Mouse (Mus musculus) liver, embryonic 14.5 days (tissue): ENCODE data around the gene Mbnl1. TPM values are rescaled to one million over a fixed set of nuclear protein-coding genes. Genes with fewer than 3 reads are reported as not detected.

ENCODE experiments used
- ATAC-seq: fragments of 200-750 bp; cut with Nextera tagmentation; 2 replicates; pipeline ENCODE4 v1.8.0; 2017; ENCODE audit warnings: moderate number of reproducible peaks, mild to moderate bottlenecking, moderate library complexity; ENCODE audit not compliant: insufficient read depth
- DNase-seq, 3 experiments: peaks; one replicate each; pipeline ENCODE4 v3.0.0-alpha.2; 2012 to 2013; ENCODE audit warnings: low read depth in 3 of 3, low spot score in 3 of 3
- H3K27ac ChIP-seq: fragments of 300-500 bp; sonication (generic); 2 replicates; pipeline ENCODE4 v1.5.1; 2014; ENCODE audit warnings: moderate library complexity, mild to moderate bottlenecking, control low read depth, inconsistent platforms
- H3K27me3 ChIP-seq: fragments of 300-500 bp; sonication (generic); 2 replicates; pipeline ENCODE4 v1.6.1; 2014; ENCODE audit warnings: mild to moderate bottlenecking, low read length, moderate library complexity; ENCODE audit not compliant: control insufficient read depth, insufficient read depth
- H3K36me3 ChIP-seq: fragments of 300-500 bp; sonication (generic); replicated peaks from 2 replicates; pipeline ENCODE4 v1.6.1; 2014; ENCODE audit warnings: low read depth; ENCODE audit not compliant: control insufficient read depth, insufficient read depth
- H3K4me1 ChIP-seq, 2 experiments: fragments of 200-500 bp in 1 of 2; fragments of 300-500 bp in 1 of 2; sonication (generic) in 1 of 2; replicated peaks; 2 replicates each; pipeline ENCODE4 v1.6.1; 2012 to 2014; ENCODE audit warnings: antibody characterized with exemption in 1 of 2, inconsistent platforms in 1 of 2, low read length in 1 of 2; ENCODE audit not compliant: control insufficient read depth in 2 of 2, insufficient read depth in 2 of 2
- H3K4me2 ChIP-seq: fragments of 300-500 bp; sonication (generic); 2 replicates; pipeline ENCODE4 v1.6.1; 2014; ENCODE audit warnings: low read depth, mild to moderate bottlenecking, control low read depth, moderate library complexity
- H3K4me3 ChIP-seq, 2 experiments: fragments of 200-500 bp in 1 of 2; fragments of 300-500 bp in 1 of 2; sonication (generic) in 1 of 2; 2 replicates each; pipeline ENCODE4 v1.5.1; 2012 to 2014; ENCODE audit warnings: low read depth in 2 of 2, low read length in 2 of 2, mild to moderate bottlenecking in 2 of 2, control low read depth in 1 of 2, inconsistent platforms in 1 of 2, moderate library complexity in 1 of 2; ENCODE audit not compliant: insufficient read depth in 1 of 2
- H3K9ac ChIP-seq: fragments of 300-500 bp; sonication (generic); replicated peaks from 2 replicates; pipeline ENCODE4 v1.6.1; 2014; ENCODE audit warnings: mild to moderate bottlenecking, control low read depth, moderate library complexity
- H3K9me3 ChIP-seq: fragments of 300-500 bp; sonication (generic); 2 replicates; pipeline ENCODE4 v1.6.1; 2016; ENCODE audit warnings: low read length, mixed read lengths; ENCODE audit not compliant: control insufficient read depth
- CTCF ChIP-seq: IDR thresholded peaks from 2 replicates; pipeline ENCODE4 v1.5.1; 2016; ENCODE audit warnings: antibody characterized with exemption, low read depth, control low read depth
- EP300 ChIP-seq: IDR thresholded peaks from 2 replicates; pipeline ENCODE4 v1.6.1; 2016; ENCODE audit warnings: antibody characterized with exemption, low read depth
- WGBS: fragments of 180-500 bp; shearing (Covaris S2); extraction: QIAGEN DNeasy Blood & Tissue Kit; methylation state at CpG from one replicate; pipeline ENCODE4 v1.1.7; 2014; ENCODE audit not compliant: insufficient replicate concordance; 5-methylcytosine and 5-hydroxymethylcytosine counted together
- polyA plus RNA-seq, 2 experiments: library from polyadenylated mRNA; depleted of rRNA in 1 of 2; stranded (reverse) in 1 of 2; unstranded in 1 of 2; fragments of >200 nt; fragmentation: Nextera tagmentation in 1 of 2; extraction: Ambion mirVana in 1 of 2; gene quantifications; 2 replicates each; pipeline versions ENCODE4 v1.2.1 to v1.2.3; 2012 to 2014

Gene Mbnl1
- polyA plus RNA-seq, 2 experiments = 32.9 to 128 TPM

DNA sequence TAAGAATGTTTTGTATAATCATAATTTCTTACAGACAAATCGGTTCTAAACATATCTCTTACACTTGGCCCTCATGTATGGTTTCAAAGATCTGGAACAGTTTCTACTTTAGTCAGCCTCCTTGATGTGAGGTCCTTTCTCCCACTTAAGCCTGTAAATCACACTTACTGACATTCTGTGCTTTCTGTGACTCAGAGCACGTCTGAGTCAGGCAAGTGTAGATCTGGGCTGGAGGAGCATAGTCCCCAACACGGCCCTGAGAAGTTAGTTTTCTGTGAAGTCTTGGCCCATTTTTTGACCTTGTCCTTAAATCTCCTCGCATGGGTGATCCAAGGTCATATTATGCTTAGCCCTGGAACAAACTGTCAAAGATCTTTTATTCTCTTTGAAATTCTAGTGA lies 124.4 kb downstream of the Mbnl1 start:
- Histone ChIP-seq H3K4me2 (no peak overlapping the region), H3K27ac (no peak overlapping the region), H3K4me1 (peaks cover 8 to 11% of the 10 kb centered on the region in 2 experiments), H3K9ac (no peak overlapping the region), H3K9me3 (no peaks in the 10 kb centered on the region), H3K4me3 (no peak overlapping the region), H3K36me3 (no peaks in the 10 kb centered on the region), H3K27me3 (no peaks in the 10 kb centered on the region)
- TF ChIP-seq CTCF = no peak
- TF ChIP-seq EP300 = no peak
- DNase-seq (no peak), ATAC-seq (no peak)
- 74% methylated on average over 4 of the region's 4 CpGs for WGBS

DNA sequence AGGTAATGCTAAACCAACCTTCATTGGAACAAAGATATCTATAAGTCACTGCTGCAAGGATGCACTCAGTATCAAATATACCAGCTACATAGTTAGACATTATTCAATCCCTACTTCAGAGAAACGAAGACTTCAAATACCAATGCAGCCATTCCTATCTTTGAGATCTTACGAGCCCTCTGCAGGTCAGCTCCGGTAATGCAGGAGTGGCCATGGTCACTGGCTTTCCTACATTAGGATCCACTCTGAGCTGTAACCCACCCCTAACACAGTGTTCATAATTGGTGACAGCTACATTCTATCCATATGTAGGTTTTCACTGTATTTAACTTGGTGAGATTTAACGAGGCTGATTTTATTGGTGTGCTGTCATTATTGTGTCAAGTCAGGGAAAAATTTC lies 129.1 kb downstream of the Mbnl1 start:
- 12% methylated on average over 4 of the region's 4 CpGs for WGBS
- no peak for ATAC-seq
- H3K4me2 ChIP-seq = no peak overlapping the region
- H3K27me3 ChIP-seq = no peaks in the 10 kb centered on the region
- no peak overlapping the region for H3K27ac ChIP-seq
- H3K4me1 ChIP-seq = peaks cover 31% of the 10 kb centered on the region in 2 experiments
- TF ChIP-seq CTCF (peak; percentile 93), EP300 (0 out of 2 replicates have a peak, but pooled peaks have one; percentile 35)
- no peak overlapping the region for H3K9ac ChIP-seq
- peaks cover 14% of the 10 kb centered on the region for H3K36me3 ChIP-seq
- peak; percentile 57 to 64 (median 60) for DNase-seq
- H3K4me3 ChIP-seq = no peak overlapping the region
- H3K9me3 ChIP-seq = no peaks in the 10 kb centered on the region

DNA sequence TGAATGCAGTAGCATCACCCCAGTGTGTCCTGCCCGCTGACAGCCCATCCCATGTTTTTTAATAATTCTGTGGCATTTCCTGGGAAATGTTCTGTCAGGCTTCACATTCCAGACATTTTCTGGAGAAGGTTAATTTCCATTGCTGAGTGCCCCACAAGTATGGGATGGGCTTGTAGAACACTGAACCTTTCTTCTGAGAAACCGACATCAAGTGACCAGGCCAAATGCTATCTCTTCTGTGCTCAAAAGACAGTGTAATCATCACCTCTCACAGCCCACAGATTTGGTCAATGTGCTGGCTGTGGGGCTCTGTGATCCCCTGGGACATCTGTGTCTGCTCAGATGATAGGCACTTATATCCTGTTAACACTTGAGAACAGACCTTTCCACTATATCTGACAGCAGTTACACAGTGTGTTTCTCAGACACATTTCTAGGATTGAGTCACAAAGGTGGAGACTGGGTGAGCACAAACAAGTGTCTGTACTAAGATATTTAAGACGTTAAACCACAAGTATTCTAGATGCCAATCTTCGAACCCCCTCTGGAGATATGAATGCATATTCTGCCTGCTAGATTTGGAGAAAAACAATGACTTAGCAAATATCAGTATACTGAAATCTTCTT lies 130.4 kb downstream of the Mbnl1 start:
- no peak for TF ChIP-seq CTCF
- peak; percentile 98 for TF ChIP-seq EP300
- ATAC-seq (peak; percentile 93), DNase-seq (peak; percentile 81 to 85 (median 84))
- H3K4me1 ChIP-seq = peaks cover 31 to 35% of the 10 kb centered on the region in 2 experiments
- WGBS = 23% methylated on average over 4 of the region's 4 CpGs
- no peaks in the 10 kb centered on the region for H3K27me3 ChIP-seq
- H3K9me3 ChIP-seq = no peaks in the 10 kb centered on the region
- H3K27ac ChIP-seq = peak overlapping the region; percentile 70
- H3K36me3 ChIP-seq = peaks cover 14% of the 10 kb centered on the region
- H3K4me3 ChIP-seq = no peak overlapping the region
- peak overlapping the region; percentile 32; the same call in 1 of the 2 replicates for H3K9ac ChIP-seq
- peak overlapping the region; percentile 57 for H3K4me2 ChIP-seq

DNA sequence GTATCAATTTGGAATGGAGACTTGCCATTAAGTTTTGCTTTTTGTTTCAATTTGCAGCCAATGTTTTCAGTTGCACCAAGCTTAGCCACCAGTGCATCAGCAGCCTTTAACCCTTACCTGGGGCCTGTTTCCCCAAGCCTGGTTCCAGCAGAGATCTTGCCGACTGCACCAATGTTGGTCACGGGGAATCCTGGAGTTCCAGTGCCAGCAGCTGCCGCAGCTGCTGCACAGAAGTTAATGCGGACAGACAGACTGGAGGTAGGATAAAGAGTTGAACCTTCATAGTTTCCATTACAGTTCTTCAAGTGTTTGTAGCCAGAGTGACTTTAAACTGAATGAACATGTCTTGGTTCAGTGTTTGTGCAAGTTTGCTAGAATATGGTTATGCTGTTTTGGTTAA lies 131.0 kb downstream of the Mbnl1 start:
- Histone ChIP-seq H3K9ac (peak overlapping the region; percentile 42; the same call in 1 of the 2 replicates), H3K27ac (peak overlapping the region; percentile 70), H3K4me3 (peak overlapping the region; percentile 4 to 5; a peak in 2 of 4 replicates), H3K27me3 (no peaks in the 10 kb centered on the region), H3K4me1 (peaks cover 31 to 35% of the 10 kb centered on the region in 2 experiments), H3K9me3 (no peaks in the 10 kb centered on the region), H3K4me2 (peak overlapping the region; percentile 57), H3K36me3 (peaks cover 14% of the 10 kb centered on the region)
- TF ChIP-seq CTCF (no peak), EP300 (no peak)
- ATAC-seq (no peak), DNase-seq (no peak)
- WGBS = 56% methylated on average over 4 of the region's 4 CpGs

DNA sequence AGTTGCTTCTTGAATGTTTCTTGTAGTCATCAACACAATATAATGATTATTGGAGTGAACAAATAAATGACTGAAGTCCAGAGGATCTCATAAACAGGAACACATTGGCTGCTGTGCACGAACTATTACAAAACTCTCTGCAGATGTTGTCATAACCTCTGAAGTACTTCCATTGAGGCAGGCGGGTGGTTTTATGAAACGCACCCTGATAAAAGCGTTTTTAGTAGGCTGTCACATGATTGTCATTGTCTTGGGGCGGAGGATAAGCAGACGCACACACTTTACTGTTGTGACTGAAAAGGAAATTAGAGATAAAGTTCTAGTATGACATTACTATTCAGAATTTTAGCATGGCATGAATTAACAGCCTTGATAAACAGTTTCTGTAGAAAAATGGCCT lies 131.6 kb downstream of the Mbnl1 start:
- no peak for ATAC-seq
- Histone ChIP-seq H3K9ac (no peak overlapping the region), H3K36me3 (peaks cover 14% of the 10 kb centered on the region), H3K4me3 (0 out of 4 replicates have a peak overlapping the region, but pooled peaks of 1 of the 2 experiments have one; percentile 2), H3K27ac (peak overlapping the region; percentile 70), H3K4me1 (peaks cover 31 to 35% of the 10 kb centered on the region in 2 experiments), H3K9me3 (no peaks in the 10 kb centered on the region), H3K27me3 (no peaks in the 10 kb centered on the region), H3K4me2 (peak overlapping the region; percentile 57)
- TF ChIP-seq EP300 = peak; percentile 81
- TF ChIP-seq CTCF = no peak
- 11% methylated on average over 6 of the region's 6 CpGs for WGBS
- DNase-seq = peak; percentile 46 to 59 (median 57)
